Mouse (Mus musculus) midbrain, embryonic 16.5 days (tissue): ENCODE measurements at regions not wholly inside any gene's neighbourhood (a gene's known extent, or its start where the extent isn't known, plus 50 kb on each side); places are given as distances from the start of the nearest gene placed in this dataset.
A peak's percentile ranks its signal among the peaks of the same experiment; 100 is the strongest.

Source experiments
- ATAC-seq: fragments of 200-750 bp; cut with Nextera tagmentation; 2 replicates; pipeline ENCODE4 v1.8.0; 2017; ENCODE audit warnings: moderate TSS enrichment
- H3K27ac ChIP-seq: fragments of 300-500 bp; sonication (generic); 2 replicates; pipeline ENCODE4 v1.5.1; 2014; ENCODE audit warnings: mild to moderate bottlenecking, low read length, mixed read lengths
- H3K27me3 ChIP-seq: fragments of 300-500 bp; sonication (generic); 2 replicates; pipeline ENCODE4 v1.6.1; 2014; ENCODE audit warnings: low read depth, low read length, mixed read lengths; ENCODE audit not compliant: control insufficient read depth, insufficient read depth
- H3K36me3 ChIP-seq: fragments of 300-500 bp; sonication (generic); 2 replicates; pipeline ENCODE4 v1.6.1; 2014; ENCODE audit warnings: mild to moderate bottlenecking, low read length, moderate library complexity, mixed read lengths; ENCODE audit not compliant: control insufficient read depth, insufficient read depth
- H3K4me1 ChIP-seq: fragments of 300-500 bp; sonication (generic); 2 replicates; pipeline ENCODE4 v1.6.1; 2014; ENCODE audit warnings: mild to moderate bottlenecking, low read length, mixed read lengths; ENCODE audit not compliant: control insufficient read depth, insufficient read depth
- H3K4me2 ChIP-seq: fragments of 300-500 bp; sonication (generic); 2 replicates; pipeline ENCODE4 v1.6.1; 2014; ENCODE audit warnings: mild to moderate bottlenecking, low read length, mixed read lengths
- H3K4me3 ChIP-seq: fragments of 300-500 bp; sonication (generic); 2 replicates; pipeline ENCODE4 v1.5.1; 2014; ENCODE audit warnings: low read depth, mild to moderate bottlenecking, low read length, moderate library complexity, mixed read lengths
- H3K9ac ChIP-seq: fragments of 300-500 bp; sonication (generic); 2 replicates; pipeline ENCODE4 v1.6.1; 2014; ENCODE audit warnings: low read depth, low read length, mixed read lengths
- H3K9me3 ChIP-seq: fragments of 300-500 bp; sonication (generic); replicated peaks from 2 replicates; pipeline ENCODE4 v1.6.1; 2014; ENCODE audit warnings: mild to moderate bottlenecking, low read length, mixed read lengths; ENCODE audit not compliant: control insufficient read depth, poor library complexity, severe bottlenecking
- WGBS: fragments of 180-500 bp; shearing (Covaris S2); extraction: QIAGEN DNeasy Blood & Tissue Kit; methylation state at CpG from one replicate; pipeline ENCODE4 v1.1.7; 2014; 5-methylcytosine and 5-hydroxymethylcytosine counted together

GRCm38 (mm10) chr10:66920761-66921684 lies 174.9 kb upstream of the Jmjd1c start:
- peak overlapping the region; percentile 41 for H3K4me2 ChIP-seq
- no peaks in the 10 kb centered on the region for H3K36me3 ChIP-seq
- peak overlapping the region; percentile 16 for H3K4me3 ChIP-seq
- H3K4me1 ChIP-seq = peaks cover 25% of the 10 kb centered on the region
- ATAC-seq = peak; percentile 86
- H3K27me3 ChIP-seq = no peaks in the 10 kb centered on the region
- no peaks in the 10 kb centered on the region for H3K9me3 ChIP-seq
- H3K9ac ChIP-seq = no peak overlapping the region
- 9% methylated on average over 27 of the region's 27 CpGs for WGBS
- H3K27ac ChIP-seq = peak overlapping the region; percentile 70

DNA sequence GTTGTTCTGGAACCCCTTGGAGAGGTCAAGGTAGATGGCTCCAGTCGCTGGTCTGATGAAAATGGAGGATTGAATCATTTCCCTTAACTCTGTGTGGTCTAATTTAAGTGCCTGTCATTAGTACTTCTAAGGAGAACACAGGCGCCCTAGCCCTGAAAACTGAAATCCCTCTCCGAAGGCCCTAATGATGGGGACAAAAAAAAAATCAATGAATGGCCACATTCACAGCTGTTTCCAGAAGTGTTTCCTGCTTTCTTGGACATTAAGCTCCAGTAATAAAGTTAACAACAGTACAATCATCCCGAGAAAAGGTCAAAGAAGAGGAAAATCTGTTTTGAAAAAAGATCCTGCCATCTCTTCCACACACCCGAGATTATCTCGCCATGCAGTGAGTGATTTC lies 174.1 kb upstream of the Jmjd1c start:
- Histone ChIP-seq H3K27ac (peak overlapping the region; percentile 70), H3K9me3 (no peaks in the 10 kb centered on the region), H3K27me3 (no peaks in the 10 kb centered on the region), H3K4me3 (no peak overlapping the region), H3K9ac (no peak overlapping the region), H3K36me3 (no peaks in the 10 kb centered on the region), H3K4me1 (peaks cover 25% of the 10 kb centered on the region), H3K4me2 (no peak overlapping the region)
- 26% methylated on average over 6 of the region's 6 CpGs for WGBS
- ATAC-seq = no peak

DNA sequence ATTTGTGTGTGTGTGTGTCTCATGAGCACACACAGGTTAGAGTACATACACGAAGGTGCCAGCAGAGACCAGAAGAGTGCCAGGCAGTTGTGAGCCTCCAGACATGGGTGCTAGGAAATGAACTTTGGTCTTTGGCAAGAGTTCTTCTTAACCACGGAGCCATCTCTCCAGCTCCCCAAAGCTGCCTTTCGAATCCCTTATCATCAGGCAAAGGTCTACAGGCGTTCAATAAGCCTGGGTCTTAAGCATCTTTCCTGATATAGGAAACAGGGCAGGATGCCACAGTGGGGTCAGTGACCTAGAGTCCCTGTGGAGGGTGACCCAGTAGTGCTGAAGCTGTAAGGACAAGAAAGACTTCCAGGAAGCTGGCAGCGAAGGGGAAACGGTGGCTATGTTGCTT lies 173.6 kb upstream of the Jmjd1c start:
- Histone ChIP-seq H3K4me2 (no peak overlapping the region), H3K27ac (peak overlapping the region; percentile 70; the same call in 1 of the 2 replicates), H3K4me3 (no peak overlapping the region), H3K9ac (no peak overlapping the region), H3K9me3 (no peaks in the 10 kb centered on the region), H3K36me3 (no peaks in the 10 kb centered on the region), H3K27me3 (no peaks in the 10 kb centered on the region), H3K4me1 (peaks cover 25% of the 10 kb centered on the region)
- ATAC-seq = no peak
- 70% methylated on average over 6 of the region's 6 CpGs for WGBS

GRCm38 (mm10) chr10:66923947-66924346 lies 172.0 kb upstream of the Jmjd1c start:
- H3K27ac ChIP-seq = no peak overlapping the region
- no peak for ATAC-seq
- no peaks in the 10 kb centered on the region for H3K9me3 ChIP-seq
- H3K36me3 ChIP-seq = no peaks in the 10 kb centered on the region
- H3K4me1 ChIP-seq = peaks cover 25% of the 10 kb centered on the region
- no peak overlapping the region for H3K4me3 ChIP-seq
- H3K4me2 ChIP-seq = no peak overlapping the region
- H3K27me3 ChIP-seq = no peaks in the 10 kb centered on the region
- 85% methylated on average over 7 of the region's 7 CpGs for WGBS
- H3K9ac ChIP-seq = no peak overlapping the region

DNA sequence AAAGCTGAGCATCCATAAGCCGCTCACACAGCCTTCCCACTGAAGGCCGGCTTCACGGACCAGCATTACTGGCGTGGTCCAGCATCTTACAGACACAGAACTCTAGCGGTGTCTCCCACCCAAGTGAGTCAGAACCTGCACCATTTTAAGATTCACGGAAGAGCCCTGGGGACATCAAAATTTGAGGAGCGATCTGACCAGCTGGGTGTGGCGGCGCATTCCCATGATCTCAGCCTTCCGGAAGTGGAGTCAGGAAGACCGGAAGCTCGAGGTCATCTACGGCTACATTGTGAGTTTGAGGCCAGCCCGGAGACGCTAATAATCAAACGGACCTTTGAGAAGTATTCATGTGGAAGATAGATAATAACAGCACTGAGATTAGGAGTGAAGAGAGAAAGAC lies 171.5 kb upstream of the Jmjd1c start:
- Histone ChIP-seq H3K4me1 (peaks cover 24% of the 10 kb centered on the region), H3K9ac (no peak overlapping the region), H3K27me3 (no peaks in the 10 kb centered on the region), H3K4me2 (no peak overlapping the region), H3K27ac (no peak overlapping the region), H3K9me3 (no peaks in the 10 kb centered on the region), H3K4me3 (no peak overlapping the region), H3K36me3 (no peaks in the 10 kb centered on the region)
- ATAC-seq = no peak
- 88% methylated on average over 16 of the region's 16 CpGs for WGBS

DNA sequence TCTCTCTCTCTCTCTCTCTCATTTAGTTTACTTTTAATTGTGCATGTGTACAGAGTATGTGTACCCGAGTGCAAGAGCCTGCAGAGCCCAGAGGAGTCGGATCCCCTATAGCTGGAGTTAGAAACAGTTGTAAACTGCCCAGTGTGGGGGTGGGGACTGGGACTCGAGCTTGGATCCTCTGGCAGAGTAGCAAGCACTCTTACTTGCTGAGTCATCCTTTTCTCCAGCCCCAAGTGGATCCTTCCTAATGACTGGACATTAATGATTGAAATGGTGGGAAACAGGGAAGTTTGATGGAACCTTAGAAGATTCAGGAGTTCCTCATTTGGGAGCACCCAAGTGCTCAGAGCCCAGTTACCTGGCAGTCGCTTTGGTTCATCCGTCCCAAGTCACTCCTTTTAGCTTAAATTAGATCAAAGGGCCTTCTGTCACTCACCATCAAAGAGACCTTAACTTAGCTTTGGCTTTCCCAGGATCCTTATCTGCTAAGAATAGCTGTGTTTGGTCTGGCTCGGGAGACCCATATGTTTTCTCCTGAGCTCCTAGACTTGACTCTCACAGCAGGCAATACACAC lies 170.3 kb upstream of the Jmjd1c start:
- WGBS = 45% methylated on average over 6 of the region's 6 CpGs
- H3K4me1 ChIP-seq = peaks cover 13% of the 10 kb centered on the region
- no peak overlapping the region for H3K9ac ChIP-seq

GRCm38 (mm10) chr10:66927651-66928050 lies 168.3 kb upstream of the Jmjd1c start:
- Histone ChIP-seq H3K9me3 (no peaks in the 10 kb centered on the region), H3K4me2 (no peak overlapping the region), H3K27ac (no peak overlapping the region), H3K36me3 (no peaks in the 10 kb centered on the region), H3K9ac (no peak overlapping the region), H3K4me3 (no peak overlapping the region), H3K4me1 (no peaks in the 10 kb centered on the region; the same call in 1 of the 2 replicates), H3K27me3 (no peaks in the 10 kb centered on the region)
- WGBS = 95% methylated on average over 2 of the region's 2 CpGs
- ATAC-seq = no peak

More for the DNA sequence above, 170.3 kb upstream of the Jmjd1c start:
- Histone ChIP-seq H3K27ac (no peak overlapping the region), H3K9me3 (no peaks in the 10 kb centered on the region), H3K36me3 (no peaks in the 10 kb centered on the region), H3K4me2 (no peak overlapping the region), H3K4me3 (no peak overlapping the region), H3K27me3 (no peaks in the 10 kb centered on the region)
- no peak for ATAC-seq

GRCm38 (mm10) chr10:66928211-66928990 lies 167.5 kb upstream of the Jmjd1c start:
- Histone ChIP-seq H3K9ac (no peak overlapping the region), H3K27ac (no peak overlapping the region), H3K4me3 (no peak overlapping the region), H3K36me3 (no peaks in the 10 kb centered on the region), H3K27me3 (no peaks in the 10 kb centered on the region), H3K4me2 (no peak overlapping the region), H3K4me1 (no peaks in the 10 kb centered on the region), H3K9me3 (no peaks in the 10 kb centered on the region)
- no peak for ATAC-seq
- 74% methylated on average over 6 of the region's 6 CpGs for WGBS
